ENCODE assay signal across 13 mouse cellular contexts in the genomic region with DNA sequence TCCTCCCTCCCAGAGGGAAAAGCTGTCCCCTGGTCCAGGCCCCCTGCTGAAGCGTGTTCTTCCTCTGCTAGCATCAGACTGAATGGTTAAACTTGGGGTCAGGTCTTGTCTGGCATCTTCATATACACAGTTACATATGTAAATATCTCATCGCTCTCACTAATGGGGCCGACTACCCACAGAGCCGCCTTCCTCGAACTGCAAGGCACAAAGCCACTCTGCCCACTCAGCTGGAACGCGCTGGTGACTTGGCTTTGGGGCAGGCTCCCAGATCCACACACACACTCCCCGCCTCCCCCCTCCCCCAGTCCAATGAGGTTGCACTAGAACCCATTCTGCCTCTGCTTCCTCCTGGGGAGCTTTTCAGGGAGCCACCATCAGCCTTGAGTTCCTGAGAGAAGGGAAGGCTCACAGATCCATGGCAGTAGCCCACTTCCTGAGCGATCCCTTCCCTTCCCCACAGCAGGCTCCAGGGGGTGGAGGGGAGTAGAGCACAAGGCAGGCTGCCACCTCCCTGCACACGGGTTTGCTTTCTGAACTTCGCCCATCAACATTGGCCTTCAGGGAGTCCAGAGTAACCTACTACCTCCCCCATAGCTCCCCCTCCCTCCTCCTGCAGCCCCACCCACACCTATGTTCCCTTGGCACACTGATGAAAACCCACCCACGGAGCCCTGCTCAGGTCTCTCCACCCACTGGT.
DNase-seq lines count a peak whose midpoint lies in the region; ATAC-seq lines count a peak whose summit lies in the region.
"Had no signal": no experiment of that assay in that cellular context is flagged by ENCODE, and none has a peak within 500 bp of the region (broad histone marks: within the 10 kb centered on the region; RNA-seq: fewer than 3 reads in every experiment).

No protein-coding gene starts in this region.

- peaks cover 15% of the 10 kb centered on the region for H3K4me1 ChIP-seq in forebrain, embryonic 10.5 days
- H3K4me1 ChIP-seq in forebrain, embryonic 13.5 days = peaks cover 11% of the 10 kb centered on the region
- peaks cover 3% of the 10 kb centered on the region; the same call in 1 of the 2 replicates for H3K4me1 ChIP-seq in hindbrain, embryonic 15.5 days (replicated peaks)
- H3K4me1 ChIP-seq in stomach, embryonic 14.5 days (ENCODE audit: control insufficient read depth, insufficient read depth, low read length) = no peaks in the 10 kb centered on the region

- 9% methylated on average over 12 of the region's 12 CpGs for WGBS in forebrain, embryonic 10.5 days
- WGBS in forebrain, embryonic 13.5 days = 14% methylated on average over 12 of the region's 12 CpGs
- 20% methylated on average over 12 of the region's 12 CpGs for WGBS in hindbrain, embryonic 15.5 days
- 45% methylated on average over 12 of the region's 12 CpGs for WGBS in stomach, embryonic 14.5 days

- ATAC-seq in forebrain, embryonic 13.5 days = no peak
- ATAC-seq in hindbrain, embryonic 15.5 days (ENCODE audit: low FRiP score, low read depth) = peak; percentile 57; the same call in 1 of the 2 replicates
- ATAC-seq in stomach, embryonic 14.5 days (ENCODE audit: insufficient number of reproducible peaks, insufficient read depth, low FRiP score, low read depth) = peak; percentile 61; the same call in 1 of the 2 replicates

- peaks cover 12% of the 10 kb centered on the region; the same call in 1 of the 2 replicates for H3K27me3 ChIP-seq in forebrain, embryonic 10.5 days (ENCODE audit: poor library complexity, severe bottlenecking)
- H3K27me3 ChIP-seq in forebrain, embryonic 13.5 days = no peaks in the 10 kb centered on the region
- no peaks in the 10 kb centered on the region for H3K27me3 ChIP-seq in hindbrain, embryonic 15.5 days
- H3K27me3 ChIP-seq in stomach, embryonic 14.5 days (ENCODE audit: control insufficient read depth, insufficient read depth, low read length) = no peaks in the 10 kb centered on the region

- H3K36me3 ChIP-seq in forebrain, embryonic 10.5 days (replicated peaks) = no peaks in the 10 kb centered on the region
- peaks cover 18% of the 10 kb centered on the region for H3K36me3 ChIP-seq in forebrain, embryonic 13.5 days (ENCODE audit: poor library complexity, severe bottlenecking)
- peaks cover 34% of the 10 kb centered on the region for H3K36me3 ChIP-seq in hindbrain, embryonic 15.5 days
- H3K36me3 ChIP-seq in stomach, embryonic 14.5 days (ENCODE audit: control insufficient read depth, insufficient read depth, low read length) = no peaks in the 10 kb centered on the region
- H3K36me3 ChIP-seq: embryonic facial prominence, embryonic 13.5 days had no signal

- no peak overlapping the region for H3K9ac ChIP-seq in forebrain, embryonic 13.5 days
- no peak overlapping the region for H3K9ac ChIP-seq in hindbrain, embryonic 15.5 days
- no peak overlapping the region for H3K9ac ChIP-seq in stomach, embryonic 14.5 days (replicated peaks; ENCODE audit: low read depth, low read length)
- H3K9ac ChIP-seq: embryonic facial prominence, embryonic 13.5 days; liver, embryonic 14.5 days had no signal

- no peak overlapping the region for H3K4me2 ChIP-seq in forebrain, embryonic 13.5 days
- no peak overlapping the region for H3K4me2 ChIP-seq in hindbrain, embryonic 15.5 days
- H3K4me2 ChIP-seq in stomach, embryonic 14.5 days (replicated peaks; ENCODE audit: low read depth, low read length) = no peak overlapping the region
- H3K4me2 ChIP-seq: embryonic facial prominence, embryonic 13.5 days had no signal

- peak overlapping the region; percentile 16; the same call in 1 of the 2 replicates for H3K4me3 ChIP-seq in forebrain, embryonic 10.5 days
- no peak overlapping the region for H3K4me3 ChIP-seq in forebrain, embryonic 13.5 days
- no peak overlapping the region for H3K4me3 ChIP-seq in hindbrain, embryonic 15.5 days
- H3K4me3 ChIP-seq in stomach, embryonic 14.5 days (ENCODE audit: low read depth, low read length) = no peak overlapping the region
- H3K4me3 ChIP-seq: embryonic facial prominence, embryonic 13.5 days had no signal

- no peak for DNase-seq in forebrain, embryonic 10.5 days (ENCODE audit: extremely low spot score, low spot score)
- DNase-seq in kidney, postnatal 10 days = peak; percentile 12
- no peak for DNase-seq in kidney, adult 9 months
- no peak for DNase-seq in thymus, postnatal 25 days
- no peak for DNase-seq in left cerebral cortex, postnatal 14 days (ENCODE audit: low spot score in 2 of 2)
- DNase-seq: adrenal gland, postnatal 36 days; cerebellum, adult 18-20 months had no signal

- intact Hi-C loops in left cerebral cortex, postnatal 14 days (cut with DNase I) = no loop called here

- H3K9me3 ChIP-seq in forebrain, embryonic 10.5 days = no peaks in the 10 kb centered on the region
- no peaks in the 10 kb centered on the region for H3K9me3 ChIP-seq in forebrain, embryonic 13.5 days (replicated peaks)
- no peaks in the 10 kb centered on the region for H3K9me3 ChIP-seq in hindbrain, embryonic 15.5 days
- no peaks in the 10 kb centered on the region for H3K9me3 ChIP-seq in stomach, embryonic 14.5 days (ENCODE audit: control insufficient read depth, low read depth, low read length)
- H3K9me3 ChIP-seq: embryonic facial prominence, embryonic 13.5 days had no signal

- peak overlapping the region; percentile 71 for H3K27ac ChIP-seq in forebrain, embryonic 10.5 days
- H3K27ac ChIP-seq in forebrain, embryonic 13.5 days = no peak overlapping the region
- H3K27ac ChIP-seq in hindbrain, embryonic 15.5 days (replicated peaks) = no peak overlapping the region
- H3K27ac ChIP-seq in stomach, embryonic 14.5 days (ENCODE audit: low read length) = no peak overlapping the region
- H3K27ac ChIP-seq: embryonic facial prominence, embryonic 13.5 days; liver, embryonic 14.5 days; macrophage had no signal
